Mouse (Mus musculus): ENCODE results near the gene U2af2.

GRCm38 (mm10) chr7:5125078-5125477, 63.1 kb downstream of the U2af2 start:
- TF ChIP-seq CTCF (IDR thresholded peaks at IDR 0.05; ENCODE audit: low read depth), result no peak
- no peak for TF ChIP-seq EP300 (optimal IDR thresholded peaks at IDR 0.05)
